Mouse (Mus musculus): ENCODE measurements around the gene Tcf25.
"Not testable (repeated sequence)": the region's sequence is repeated elsewhere in the genome, so short reads cannot be mapped to it uniquely, and the experiment has no call there.

Tcf25 gene

GRCm38 (mm10) chr8:123410788-123411187, 37.2 kb downstream of the Tcf25 start:
- in situ Hi-C loops (cut with MboI): no loop called here

DNA sequence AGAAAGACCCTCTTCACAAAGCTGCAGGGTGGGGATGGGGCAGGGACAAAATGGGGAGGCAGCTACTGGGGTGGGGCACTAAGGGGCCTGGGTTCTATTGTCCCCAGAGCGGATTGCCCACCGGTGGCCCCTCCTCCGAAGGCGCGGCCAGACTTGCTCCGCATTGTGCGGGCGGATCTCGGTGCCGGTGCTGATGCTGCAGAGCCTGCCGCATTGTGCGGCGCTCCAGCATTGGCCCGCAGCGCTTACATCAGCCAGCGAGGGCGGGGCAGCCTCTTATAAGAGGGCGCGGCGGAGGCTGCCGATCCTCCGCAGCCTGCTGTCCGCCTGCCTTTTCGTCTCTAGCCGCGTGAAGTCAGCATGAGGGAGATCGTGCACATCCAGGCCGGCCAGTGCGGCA, 37.7 kb downstream of the Tcf25 start, which contains the start of gene Tubb3:
Gene Tubb3 (plus strand): TSS at position 179 of the 400 bp plus-strand sequence.
- in situ Hi-C loops (cut with MboI): no loop called here

GRCm38 (mm10) chr8:123411781-123412327, 38.3 kb downstream of the Tcf25 start:
- in situ Hi-C loops (cut with MboI): no loop called here

- in situ Hi-C loops (cut with MboI): no loop called here
These were observed 39.1 kb downstream of the Tcf25 start for GRCm38 (mm10) chr8:123412560-123413170.

DNA sequence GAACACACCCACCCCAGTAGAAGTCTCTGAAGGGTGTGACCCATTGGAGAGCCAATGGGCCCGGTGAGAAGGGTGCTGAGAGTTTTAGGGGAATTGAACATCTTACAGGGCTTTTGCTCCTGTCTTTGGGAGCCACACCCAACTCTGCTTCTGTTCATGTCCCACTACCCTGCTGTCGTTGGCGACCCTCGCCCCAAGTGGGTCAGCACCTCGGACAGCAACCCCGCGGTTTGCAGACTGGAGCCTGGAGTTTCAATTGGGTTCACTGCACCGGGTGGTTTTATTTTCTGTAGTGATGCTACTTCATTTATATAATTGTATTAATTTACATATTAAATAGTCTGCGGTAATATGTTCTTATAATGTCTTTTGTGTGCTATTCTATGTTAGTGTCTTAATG, 40.7 kb downstream of the Tcf25 start:
- in situ Hi-C loops (cut with MboI): no loop called here

GRCm38 (mm10) chr8:123414997-123415696, 41.6 kb downstream of the Tcf25 start:
- in situ Hi-C loops (cut with MboI): not testable (repeated sequence)

- in situ Hi-C loops (cut with MboI): no loop called here
These were observed 42.7 kb downstream of the Tcf25 start for GRCm38 (mm10) chr8:123415967-123416943.

GRCm38 (mm10) chr8:123416944-123417555, 43.5 kb downstream of the Tcf25 start:
- in situ Hi-C loops (cut with MboI): no loop called here

DNA sequence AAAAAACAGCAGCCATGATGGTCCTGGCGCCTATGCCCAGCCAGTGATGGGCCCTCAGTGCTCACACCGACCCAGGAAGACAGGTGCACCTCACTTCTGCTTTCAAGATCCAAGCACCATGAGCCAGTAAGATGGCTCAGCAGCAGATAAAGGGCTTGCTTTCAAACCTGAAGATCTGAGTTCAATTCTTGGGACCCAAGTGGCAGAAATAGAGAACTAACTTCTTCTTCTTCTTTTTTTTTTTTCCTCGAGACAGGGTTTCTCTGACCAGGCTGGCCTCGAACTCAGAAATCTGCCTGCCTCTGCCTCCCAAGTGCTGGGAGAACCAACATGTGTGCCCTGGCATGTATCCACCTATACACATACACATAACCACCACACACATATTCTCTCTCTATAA, 46.2 kb downstream of the Tcf25 start:
- in situ Hi-C loops (cut with MboI): no loop called here

DNA sequence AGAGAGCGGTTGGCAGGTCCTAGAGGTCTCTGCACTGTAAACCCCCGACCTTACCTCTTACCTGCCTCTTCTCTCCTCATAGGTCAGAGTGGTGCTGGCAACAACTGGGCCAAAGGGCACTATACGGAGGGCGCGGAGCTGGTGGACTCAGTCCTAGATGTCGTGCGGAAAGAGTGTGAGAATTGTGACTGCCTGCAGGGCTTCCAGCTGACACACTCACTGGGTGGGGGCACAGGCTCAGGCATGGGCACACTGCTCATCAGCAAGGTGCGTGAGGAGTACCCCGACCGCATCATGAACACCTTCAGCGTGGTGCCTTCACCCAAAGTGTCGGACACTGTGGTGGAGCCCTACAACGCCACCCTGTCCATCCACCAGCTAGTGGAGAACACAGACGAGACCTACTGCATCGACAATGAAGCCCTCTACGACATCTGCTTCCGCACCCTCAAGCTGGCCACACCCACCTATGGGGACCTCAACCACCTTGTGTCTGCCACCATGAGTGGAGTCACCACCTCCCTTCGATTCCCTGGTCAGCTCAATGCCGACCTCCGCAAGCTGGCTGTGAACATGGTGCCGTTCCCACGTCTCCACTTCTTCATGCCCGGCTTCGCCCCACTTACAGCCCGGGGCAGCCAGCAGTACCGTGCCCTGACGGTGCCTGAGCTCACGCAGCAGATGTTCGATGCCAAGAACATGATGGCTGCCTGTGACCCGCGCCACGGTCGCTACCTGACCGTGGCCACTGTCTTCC, 47.1 kb downstream of the Tcf25 start:
- in situ Hi-C loops (cut with MboI): no loop called here

DNA sequence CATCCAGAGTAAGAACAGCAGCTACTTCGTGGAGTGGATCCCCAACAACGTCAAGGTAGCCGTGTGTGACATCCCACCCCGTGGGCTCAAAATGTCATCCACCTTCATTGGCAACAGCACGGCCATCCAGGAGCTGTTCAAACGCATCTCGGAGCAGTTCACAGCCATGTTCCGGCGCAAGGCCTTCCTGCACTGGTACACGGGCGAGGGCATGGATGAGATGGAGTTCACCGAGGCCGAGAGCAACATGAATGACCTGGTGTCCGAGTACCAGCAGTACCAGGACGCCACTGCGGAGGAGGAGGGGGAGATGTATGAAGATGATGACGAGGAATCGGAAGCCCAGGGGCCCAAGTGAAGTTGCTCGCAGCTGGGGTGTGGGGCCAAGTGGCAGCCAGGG, 47.8 kb downstream of the Tcf25 start:
- in situ Hi-C loops (cut with MboI): no loop called here

DNA sequence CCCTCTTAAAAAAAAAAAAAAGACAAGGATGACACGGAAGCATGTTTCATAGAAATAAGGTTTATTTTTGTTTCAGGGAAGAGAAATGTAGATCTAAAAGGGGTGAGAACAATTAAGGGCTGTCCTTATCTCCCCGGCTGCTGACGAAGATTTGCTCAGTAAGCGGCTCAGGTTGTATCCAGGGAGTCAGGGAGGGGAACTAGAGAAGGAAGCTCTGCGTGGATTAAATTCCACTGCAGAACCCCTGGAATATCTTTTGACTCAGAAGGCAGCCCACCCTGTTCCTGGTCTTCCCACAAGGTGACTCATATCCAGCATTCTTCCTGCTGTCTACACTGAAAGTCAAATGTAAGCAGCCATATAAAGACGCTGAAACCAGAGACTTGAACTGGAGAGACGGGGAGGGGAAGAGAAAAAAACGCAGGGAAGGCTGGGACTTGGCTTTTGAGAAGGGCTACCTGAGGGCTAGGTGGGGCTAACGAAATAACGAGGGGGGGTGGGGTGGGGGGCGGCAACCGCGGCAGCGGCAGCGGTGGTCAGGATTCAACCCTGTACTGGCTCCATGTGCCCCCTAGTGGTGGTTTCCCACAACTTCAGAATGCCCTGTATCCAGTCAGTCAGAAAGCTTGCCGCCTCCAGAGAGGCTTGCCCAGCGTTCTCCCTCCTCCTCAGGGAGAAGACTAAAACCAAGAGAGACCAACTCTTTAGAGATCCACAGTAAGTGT, 48.7 kb downstream of the Tcf25 start:
- in situ Hi-C loops (cut with MboI): no loop called here

DNA sequence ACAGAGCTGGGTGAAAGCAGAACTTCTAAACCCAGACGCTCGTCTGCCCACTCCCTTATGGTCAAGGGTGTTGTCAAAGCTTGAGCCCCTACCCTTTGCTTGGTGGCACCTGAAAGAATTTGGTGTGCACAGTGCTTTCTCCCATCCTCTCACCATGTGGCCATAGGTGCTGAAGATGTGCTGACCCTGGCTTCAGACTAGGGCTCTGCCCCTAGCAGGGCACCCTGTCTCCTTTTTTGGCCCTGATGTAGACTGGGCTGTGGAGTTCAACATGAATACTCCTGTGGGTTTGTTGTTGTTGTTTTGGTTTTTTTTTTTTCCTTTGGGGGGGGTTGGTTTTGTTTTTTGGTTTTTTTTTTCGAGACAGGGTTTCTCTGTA, 49.2 kb downstream of the Tcf25 start:
- in situ Hi-C loops (cut with MboI): no loop called here

DNA sequence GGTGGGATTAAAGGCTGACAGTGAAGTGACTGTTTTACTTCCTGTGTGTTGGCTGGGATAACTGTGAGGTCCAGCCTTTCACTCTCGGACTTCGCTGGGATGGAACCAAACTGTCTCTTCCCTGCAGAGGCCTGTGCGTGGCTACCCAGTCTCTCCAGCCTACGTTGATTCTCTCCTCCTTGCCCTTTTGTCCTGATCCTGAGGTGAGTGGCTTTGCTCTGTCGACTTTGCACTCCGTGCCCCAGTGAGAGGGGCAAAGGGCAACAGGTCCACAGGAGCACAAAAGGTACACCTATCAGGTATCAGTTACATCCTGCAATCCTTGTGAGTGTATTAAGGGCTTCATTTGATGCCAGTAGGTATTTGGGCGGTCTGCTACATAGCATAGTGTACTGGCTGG, 49.9 kb downstream of the Tcf25 start, which contains the start of gene Def8:
Gene Def8 (plus strand): TSS at position 87 of the 400 bp plus-strand sequence.
- in situ Hi-C loops (cut with MboI): no loop called here

DNA sequence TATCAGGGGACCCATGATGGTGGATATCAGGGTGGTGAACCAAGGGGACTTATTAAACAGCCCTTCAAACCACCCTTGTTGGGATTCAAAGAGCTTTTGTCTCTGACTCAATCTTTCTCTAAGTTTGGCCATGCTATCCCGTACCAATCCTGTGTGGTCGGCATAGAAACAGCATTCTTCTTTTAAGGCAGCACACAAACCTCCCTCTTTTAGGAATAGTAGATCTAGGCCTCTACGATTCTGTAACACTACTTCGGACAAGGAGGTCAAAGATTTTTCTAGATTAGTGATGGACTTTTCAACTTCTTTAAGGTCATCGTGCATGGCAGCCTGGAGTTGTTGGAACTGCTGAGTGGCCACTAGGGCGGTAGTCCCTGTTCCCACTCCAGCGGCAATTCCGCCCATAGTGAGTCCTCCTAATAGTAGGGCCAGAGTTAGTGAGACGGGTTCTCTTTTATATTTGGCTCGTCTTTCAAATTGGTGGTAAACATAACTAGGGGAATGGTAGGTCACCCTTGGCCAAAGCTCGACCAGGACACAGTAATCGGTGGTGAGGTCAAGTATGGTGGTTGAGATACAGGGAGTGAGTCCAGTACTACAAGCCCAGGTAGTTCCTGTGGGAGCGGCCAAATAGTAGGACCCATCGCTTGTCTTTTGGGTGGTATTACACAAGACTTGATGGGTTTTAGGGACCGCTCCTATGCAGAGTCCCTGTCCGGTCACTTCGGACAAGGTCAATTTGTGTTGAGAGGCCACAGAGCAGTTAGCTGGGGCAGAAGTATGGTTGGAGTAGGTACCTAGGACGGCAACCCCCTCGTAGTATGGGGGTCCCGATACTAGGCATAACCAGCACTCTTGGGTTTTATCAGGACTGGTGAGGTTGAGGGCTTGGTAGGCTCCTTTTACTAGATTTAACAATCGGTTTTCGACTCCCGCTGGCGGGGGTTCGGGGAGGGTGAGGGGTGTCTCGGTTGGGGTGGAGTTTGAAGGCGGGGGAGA, 53.3 kb downstream of the Tcf25 start:
- in situ Hi-C loops (cut with MboI): no loop called here

DNA sequence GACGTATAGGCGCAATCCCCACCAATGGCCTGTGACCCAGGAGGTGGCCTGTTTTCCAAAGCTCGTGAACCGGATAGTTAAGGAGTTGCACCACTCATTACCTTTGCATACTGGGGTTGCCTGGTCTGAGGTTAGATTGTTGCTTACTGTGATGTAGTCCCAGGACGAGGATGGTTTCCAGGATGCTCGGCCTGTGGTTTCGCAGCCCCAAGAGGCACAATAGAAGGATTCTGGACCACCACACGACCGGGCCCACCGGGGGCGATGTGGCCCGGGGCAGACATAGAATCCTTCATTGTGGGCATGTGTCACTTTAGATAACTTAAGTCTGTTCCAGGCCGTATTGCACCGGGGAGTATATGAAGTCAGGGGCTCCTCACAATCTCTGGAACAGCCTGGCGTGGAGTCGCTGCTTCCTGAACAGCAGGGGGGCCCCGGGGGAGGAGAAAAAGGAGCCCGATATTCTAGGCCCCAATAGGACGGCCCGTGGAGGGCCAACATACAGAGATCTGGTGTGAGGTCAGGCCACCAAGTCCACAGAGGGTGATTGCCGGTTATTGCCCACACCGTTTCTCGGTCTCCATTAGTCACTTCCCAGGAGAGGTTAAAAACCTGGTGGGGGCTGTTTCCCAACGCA, 54.2 kb downstream of the Tcf25 start:
- in situ Hi-C loops (cut with MboI): no loop called here

DNA sequence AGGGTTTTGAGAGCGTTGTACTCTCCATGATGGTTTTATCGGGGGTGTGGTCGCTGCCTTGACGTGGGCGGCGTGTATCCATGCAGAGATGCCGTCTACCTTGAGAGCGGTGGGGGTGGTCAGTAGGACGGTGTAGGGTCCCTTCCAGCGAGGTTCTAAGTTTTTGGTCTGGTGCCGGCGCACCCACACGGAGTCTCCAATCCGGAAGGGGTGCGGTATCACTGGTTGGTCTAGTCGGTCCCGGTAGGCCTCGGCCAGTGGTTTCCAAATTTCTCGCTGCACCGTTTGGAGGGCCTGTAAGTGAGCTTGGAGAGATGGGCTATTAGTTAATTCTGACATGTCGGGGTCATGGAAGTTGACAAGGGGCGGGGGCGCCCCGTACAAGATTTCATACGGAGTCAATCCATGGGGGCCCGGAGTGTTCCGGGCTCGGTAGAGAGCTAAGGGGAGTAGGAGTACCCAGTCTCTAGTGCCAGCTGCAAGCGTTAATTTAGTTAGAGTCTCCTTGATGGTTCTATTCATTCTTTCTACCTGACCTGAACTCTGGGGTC, 54.9 kb downstream of the Tcf25 start:
- in situ Hi-C loops (cut with MboI): no loop called here
